Mouse (Mus musculus) gastrocnemius, postnatal 36 days (tissue): ENCODE measurements around the gene Hsdl2. TPM values are rescaled to one million over a fixed set of nuclear protein-coding genes. Genes with fewer than 3 reads are reported as not detected.
"Not testable (repeated sequence)": the region's sequence is repeated elsewhere in the genome, so short reads cannot be mapped to it uniquely, and the experiment has no call there.

ENCODE experiments used
- DNase-seq, 2 experiments: peaks; one replicate each; pipeline ENCODE4 v3.0.0; 2022
- intact Hi-C: fragments of 180-260 bp; cut with DNase I; formaldehyde crosslinking; loops from one replicate; pipeline ENCODE4 v1.15.1; 2025
- long read RNA-seq, 2 experiments: library from polyadenylated mRNA; stranded (forward); transcript quantifications; one replicate each; pipeline ENCODE4 v2.0.0; 2021
- total RNA-seq, 2 experiments: library from RNA; stranded (reverse); gene quantifications; 2 replicates each; pipeline ENCODE4 v1.2.3; 2021

Hsdl2 gene
- 10 to 100 TPM; 55.1 to 61.0 TPM for total RNA-seq
- long read RNA-seq, experiment 1, transcript Hsdl2-201 (11 exons, 2,611 nt): major isoform, 21 of 39 reads
- long read RNA-seq, experiment 1, transcript Hsdl2-202 (12 exons, 2,626 nt): minor isoform, 6 of 39 reads
- long read RNA-seq, experiment 1, partial matches to known transcripts: 3 of 39 reads
- long read RNA-seq, experiment 1, other reads (novel, unspliced or antisense): 9 of 39 reads
- long read RNA-seq, experiment 2, transcript Hsdl2-201 (11 exons, 2,611 nt): major isoform, 37 of 57 reads
- long read RNA-seq, experiment 2, transcript Hsdl2-202 (12 exons, 2,626 nt): minor isoform, 5 of 57 reads
- long read RNA-seq, experiment 2, partial matches to known transcripts: 2 of 57 reads
- long read RNA-seq, experiment 2, other reads (novel, unspliced or antisense): 13 of 57 reads

GRCm38 (mm10) chr4:59581314-59582185 is at the start of gene Hsdl2:
Gene Hsdl2, plus strand, starts transcription at chr4:59581563.
- DNase-seq: peak; percentile 96 to 97
- intact Hi-C loops: no loop called here

GRCm38 (mm10) chr4:59533268-59533667 is 48.1 kb upstream of the Hsdl2 start:
- DNase-seq: no peak
- intact Hi-C loops: no loop called here

GRCm38 (mm10) chr4:59535624-59536023 is 45.7 kb upstream of the Hsdl2 start:
- intact Hi-C loops: no loop called here
- DNase-seq: no peak

DNA sequence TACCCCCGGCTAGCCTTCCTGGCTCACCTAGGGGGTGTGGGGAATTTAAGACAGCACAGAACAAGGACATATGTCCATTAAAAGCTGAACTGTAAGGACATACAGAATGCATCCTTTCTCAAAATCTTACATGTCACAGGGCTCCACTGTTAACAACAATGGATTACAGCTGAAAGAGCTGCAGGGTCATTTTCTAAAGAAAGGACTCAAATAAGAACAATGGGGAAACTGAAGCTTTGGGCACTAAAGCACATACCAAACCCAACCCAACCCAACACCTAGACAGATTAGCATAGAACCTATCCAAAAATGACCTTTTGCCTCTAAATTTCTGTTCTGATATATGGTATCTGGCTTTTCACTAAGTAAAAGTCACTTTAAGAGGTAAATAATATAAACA is 45.1 kb upstream of the Hsdl2 start:
- DNase-seq: no peak
- intact Hi-C loops: no loop called here

- intact Hi-C loops: no loop called here
- DNase-seq: no peak
Observed at GRCm38 (mm10) chr4:59543006-59543405, 38.4 kb upstream of the Hsdl2 start.

- intact Hi-C loops: no loop called here
- DNase-seq: no peak
Observed at GRCm38 (mm10) chr4:59544654-59545053, 36.7 kb upstream of the Hsdl2 start.

- intact Hi-C loops: no loop called here
- no peak for DNase-seq
Observed at GRCm38 (mm10) chr4:59546285-59547071, 34.9 kb upstream of the Hsdl2 start.

DNA sequence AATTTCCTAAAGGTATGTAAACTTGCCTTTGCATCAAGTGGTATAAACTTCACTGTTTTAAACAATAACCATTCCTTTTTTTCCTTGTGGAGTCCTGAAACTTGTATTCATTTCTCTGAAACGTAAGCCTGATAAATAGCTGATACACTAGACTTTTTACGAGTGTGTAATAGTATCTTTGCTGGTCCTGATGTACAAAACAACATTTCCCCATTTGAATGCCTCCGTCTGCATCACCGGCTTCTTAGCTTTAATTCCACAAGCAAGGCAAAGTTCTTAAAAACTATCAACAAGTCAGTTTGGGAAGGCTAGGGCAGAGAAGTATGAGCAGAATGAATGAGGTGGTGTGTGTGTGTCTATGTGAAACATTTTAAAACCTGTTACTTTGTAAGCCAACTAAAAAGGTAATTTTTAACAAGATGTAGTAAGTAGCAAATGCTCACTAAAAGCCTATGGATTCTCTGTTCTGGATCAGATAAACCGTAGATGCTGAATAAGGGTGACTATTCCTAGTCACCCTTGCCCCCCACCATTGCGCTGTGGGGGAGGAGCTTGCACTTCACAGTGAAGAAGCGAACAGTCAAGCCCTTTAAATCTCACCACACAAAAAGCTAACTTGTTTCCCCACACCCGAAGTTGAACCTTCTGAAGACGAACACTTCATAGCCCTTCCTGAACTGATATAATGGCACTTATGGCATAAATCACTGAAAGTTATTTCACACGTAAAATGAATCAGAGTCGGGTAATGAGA is 34.0 kb upstream of the Hsdl2 start:
- DNase-seq: no peak
- intact Hi-C loops: no loop called here

DNA sequence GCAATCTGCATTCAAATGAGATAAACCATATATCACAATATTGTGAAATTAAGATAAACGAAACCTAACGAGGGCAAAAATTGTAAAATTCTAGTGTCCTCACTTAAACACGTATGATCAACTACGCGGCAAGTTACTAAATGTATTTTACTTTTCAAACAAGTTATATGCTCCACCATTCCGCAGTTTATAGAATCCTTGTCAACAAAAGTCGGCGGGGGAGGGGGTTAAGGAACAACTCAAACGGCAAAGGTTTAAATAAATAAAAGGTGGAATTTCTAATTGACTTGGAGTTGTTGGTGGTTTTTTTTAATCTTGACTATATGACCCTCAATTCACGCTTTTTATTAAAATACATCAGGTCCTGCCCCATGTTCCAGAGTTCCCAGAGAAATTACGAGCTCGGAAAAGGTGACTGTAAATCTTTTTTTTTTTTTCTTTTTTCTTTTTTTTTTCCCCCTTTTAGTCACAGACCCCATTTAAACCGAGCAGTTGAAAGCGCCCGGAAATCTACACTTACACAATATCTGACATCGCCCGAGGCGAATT is 33.3 kb upstream of the Hsdl2 start:
- intact Hi-C loops: no loop called here

GRCm38 (mm10) chr4:59548560-59549174 is 32.7 kb upstream of the Hsdl2 start:
- intact Hi-C loops: no loop called here
- peak; percentile 60 to 72 for DNase-seq

More for the DNA sequence above, 33.3 kb upstream of the Hsdl2 start:
- DNase-seq: no peak

DNA sequence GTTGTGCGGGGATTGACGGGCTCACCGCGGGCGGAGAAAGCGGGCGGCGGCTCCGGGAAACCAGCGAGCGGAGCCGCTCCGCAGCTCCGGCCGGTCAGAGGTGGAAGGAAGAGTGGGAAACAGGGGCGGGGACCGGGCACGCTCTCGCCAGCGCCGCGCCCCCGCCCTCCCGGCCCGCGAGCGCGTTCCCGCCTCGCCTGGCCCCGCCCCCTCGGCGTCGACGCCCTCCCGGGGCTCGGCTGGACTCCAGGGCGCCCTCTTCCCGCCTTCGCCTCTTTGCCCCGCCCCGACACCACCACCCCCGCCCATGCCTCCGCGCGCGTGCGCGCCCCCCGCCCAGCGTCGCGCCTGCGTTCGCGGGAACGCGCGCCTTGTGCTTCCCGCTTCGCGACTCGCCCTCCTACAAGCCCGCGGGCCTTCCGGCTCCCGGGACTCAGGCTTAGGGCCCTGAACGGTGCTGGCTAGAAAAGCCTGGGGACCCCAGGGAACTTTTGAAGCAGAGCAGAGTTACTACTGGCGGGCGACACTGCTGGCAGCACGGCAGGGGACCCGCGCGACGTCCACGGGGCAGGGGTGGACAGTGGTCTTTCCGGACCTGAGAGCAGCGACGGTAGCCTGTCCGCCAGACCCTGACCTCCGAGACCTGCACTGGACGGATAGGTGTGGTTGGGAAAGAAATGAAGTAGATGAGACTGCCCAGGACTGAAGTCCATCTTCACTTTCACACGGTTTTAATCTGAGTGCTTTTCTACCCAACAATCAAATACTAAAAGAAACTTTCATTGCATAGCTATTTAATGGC is 32.0 kb upstream of the Hsdl2 start, which contains the start of gene Ptbp3:
Ptbp3 (minus strand) TSS at position 190 of the 802 bp plus-strand sequence.
- intact Hi-C loops: no loop called here
- peak; percentile 85 to 91 for DNase-seq

- intact Hi-C loops: no loop called here
- DNase-seq: no peak
Observed at GRCm38 (mm10) chr4:59549977-59550560, 31.3 kb upstream of the Hsdl2 start.

GRCm38 (mm10) chr4:59551901-59552300 is 29.5 kb upstream of the Hsdl2 start:
- intact Hi-C loops: no loop called here
- DNase-seq: no peak

DNA sequence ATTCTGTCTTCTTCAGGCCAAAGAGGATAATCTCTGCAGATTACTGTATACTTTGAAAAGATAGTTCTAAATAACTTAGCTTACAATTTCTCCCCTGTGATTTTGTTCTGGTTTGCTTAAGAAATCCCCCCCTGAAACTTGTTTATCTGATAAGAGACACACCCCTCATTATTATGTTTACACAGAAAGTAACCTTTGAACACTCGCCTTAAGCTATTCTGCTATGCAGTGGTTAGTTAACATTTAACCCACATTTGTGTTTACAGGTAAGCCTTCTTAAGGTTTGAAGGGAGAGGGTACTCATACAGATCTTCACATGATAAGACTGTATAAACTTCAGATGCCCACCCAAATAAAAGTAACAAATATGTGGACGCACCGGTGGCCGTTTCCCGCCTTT is 28.5 kb upstream of the Hsdl2 start:
- intact Hi-C loops: no loop called here
- DNase-seq: no peak

GRCm38 (mm10) chr4:59553576-59553975 is 27.8 kb upstream of the Hsdl2 start:
- no peak for DNase-seq
- intact Hi-C loops: no loop called here

DNA sequence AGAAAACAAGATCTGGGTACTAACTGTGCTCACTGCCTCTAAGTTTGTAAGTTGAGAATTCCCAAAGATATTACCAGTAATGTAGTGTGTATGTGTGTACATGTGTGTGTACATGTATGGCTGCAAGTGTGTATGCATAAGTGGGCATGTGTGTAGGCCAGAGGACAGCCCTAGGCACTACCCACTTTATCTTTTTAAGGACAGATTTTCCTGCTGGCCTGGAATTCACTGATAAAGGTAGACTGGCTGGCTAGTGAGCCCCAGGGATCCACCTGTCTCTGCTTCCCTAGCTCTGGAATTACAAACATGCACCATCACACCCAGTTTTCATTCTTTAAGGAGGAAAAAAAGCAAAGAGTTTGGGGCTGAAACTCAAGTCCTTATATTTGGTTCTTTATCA is 26.2 kb upstream of the Hsdl2 start:
- no peak for DNase-seq
- intact Hi-C loops: no loop called here

DNA sequence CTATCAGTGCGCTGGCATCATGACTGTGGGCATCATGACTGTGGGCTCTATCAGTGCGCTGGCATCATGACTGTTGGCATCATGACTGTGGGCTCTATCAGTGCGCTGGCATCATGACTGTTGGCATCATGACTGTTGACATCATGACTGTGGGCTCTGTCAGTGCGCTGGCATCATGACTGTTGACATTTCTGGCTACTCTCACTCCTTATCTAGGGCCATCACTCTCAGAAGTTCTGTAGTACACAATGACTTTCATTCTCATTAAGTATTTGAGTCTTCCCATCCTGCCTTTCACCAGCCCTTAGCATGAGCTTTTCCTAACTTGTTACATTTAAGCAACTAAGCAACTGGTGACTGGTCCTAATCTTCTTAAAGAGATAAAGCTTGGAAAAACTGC is 24.0 kb upstream of the Hsdl2 start:
- intact Hi-C loops, DNase-seq: not testable (repeated sequence)

GRCm38 (mm10) chr4:59558096-59558720 is 23.2 kb upstream of the Hsdl2 start:
- DNase-seq: no peak
- intact Hi-C loops: no loop called here
